ENCODE assay signal across 25 mouse cellular contexts in the genomic region with DNA sequence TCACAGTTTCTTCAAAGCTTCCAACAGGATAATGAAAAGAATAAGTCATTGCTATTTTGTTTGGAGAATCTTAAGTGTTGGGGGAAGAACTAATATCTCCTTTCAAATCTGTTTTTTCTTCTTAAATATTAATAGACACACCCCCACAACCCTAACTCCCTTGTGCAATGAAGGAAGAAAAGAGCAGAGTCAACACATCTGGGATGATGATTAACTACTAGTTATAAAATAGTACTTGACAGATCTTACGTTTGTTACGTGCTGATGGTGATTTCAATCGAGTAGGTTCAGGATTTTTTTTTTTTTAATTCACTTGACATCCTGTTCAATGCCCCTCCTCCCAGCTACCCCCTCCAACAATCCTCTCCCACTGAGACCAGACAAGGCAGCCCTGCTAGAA. TPM values are rescaled to one million over a fixed set of nuclear protein-coding genes. Genes with fewer than 3 reads are reported as not detected.
DNase-seq lines count a peak whose midpoint lies in the region; ATAC-seq and TF ChIP-seq lines count a peak whose summit lies in the region.
"Had no signal": no experiment of that assay in that cellular context is flagged by ENCODE, and none has a peak within 500 bp of the region (broad histone marks: within the 10 kb centered on the region; RNA-seq: fewer than 3 reads in every experiment).

No protein-coding gene starts in this region.

- no peak overlapping the region for H3K9ac ChIP-seq in intestine, embryonic 15.5 days
- no peak overlapping the region for H3K9ac ChIP-seq in intestine, postnatal 0 days (ENCODE audit: low read depth, low read length)
- H3K9ac ChIP-seq in liver, adult 2 months (ENCODE audit: low read depth, low read length): peak overlapping the region; percentile 54
- no peak overlapping the region for H3K9ac ChIP-seq in kidney, postnatal 0 days (ENCODE audit: low read depth, low read length)
- H3K9ac ChIP-seq: embryonic facial prominence, embryonic 15.5 days; heart, embryonic 13.5 days had no signal

- no peak for TF ChIP-seq CTCF in intestine, postnatal 0 days (IDR thresholded peaks at IDR 0.05; ENCODE audit: low read depth)
- TF ChIP-seq CTCF in liver, adult 2 months (IDR thresholded peaks at IDR 0.05; ENCODE audit: low read depth, low read length): no peak
- TF ChIP-seq CTCF in kidney, postnatal 0 days (IDR thresholded peaks at IDR 0.05; ENCODE audit: low read depth): no peak

- peaks cover 6% of the 10 kb centered on the region; the same call in 1 of the 2 replicates for H3K79me2 ChIP-seq in liver, adult 2 months (ENCODE audit: control insufficient read depth, insufficient read depth, low read length)

- ATAC-seq in intestine, embryonic 15.5 days: peak; percentile 47
- no peak for ATAC-seq in intestine, postnatal 0 days
- ATAC-seq in kidney, postnatal 0 days (replicated peaks; ENCODE audit: low FRiP score, low read depth): peak; percentile 78
- ATAC-seq: forebrain, embryonic 14.5 days had no signal

- H3K4me2 ChIP-seq in intestine, embryonic 15.5 days (replicated peaks): no peak overlapping the region
- H3K4me2 ChIP-seq in intestine, postnatal 0 days (replicated peaks; ENCODE audit: low read depth): no peak overlapping the region
- H3K4me2 ChIP-seq in kidney, postnatal 0 days (ENCODE audit: low read length): no peak overlapping the region
- H3K4me2 ChIP-seq: embryonic facial prominence, embryonic 15.5 days; heart, embryonic 13.5 days had no signal

- DNase-seq in liver, adult 2 months (ENCODE audit: extremely low read depth, low read depth, low spot score): peak; percentile 92
- DNase-seq in liver: no peak
- peak; percentile 39 to 73 for DNase-seq in kidney, adult 8-10 months
- DNase-seq in kidney, postnatal 0 days (ENCODE audit: low spot score): peak; percentile 9
- DNase-seq in layer of hippocampus, postnatal 36 days: no peak
- no peak for DNase-seq in B cell, adult 2 months
- DNase-seq: adrenal gland, postnatal 10 days; cerebellum, adult 11 months; cerebellum, adult 8-10 months; cerebellum, postnatal 14 days; embryo, embryonic 11 days; gastrocnemius, adult 2 months; gastrocnemius, postnatal 25 days; heart, postnatal 36 days had no signal

- H3K36me3 ChIP-seq in intestine, embryonic 15.5 days: no peaks in the 10 kb centered on the region
- no peaks in the 10 kb centered on the region for H3K36me3 ChIP-seq in intestine, postnatal 0 days (ENCODE audit: control insufficient read depth, insufficient read depth)
- peaks cover 4% of the 10 kb centered on the region; the same call in 1 of the 2 replicates for H3K36me3 ChIP-seq in liver, adult 2 months (ENCODE audit: control insufficient read depth, insufficient read depth, low read length)
- H3K36me3 ChIP-seq in kidney, postnatal 0 days (ENCODE audit: insufficient read depth, low read length): no peaks in the 10 kb centered on the region
- H3K36me3 ChIP-seq: embryonic facial prominence, embryonic 15.5 days; forebrain, embryonic 10.5 days; heart, embryonic 13.5 days had no signal

- H3K4me3 ChIP-seq in intestine, embryonic 15.5 days (replicated peaks): no peak overlapping the region
- no peak overlapping the region for H3K4me3 ChIP-seq in intestine, postnatal 0 days (ENCODE audit: low read depth, low read length)
- H3K4me3 ChIP-seq in liver, adult 2 months (ENCODE audit: insufficient read depth, low read depth, low read length): no peak overlapping the region
- H3K4me3 ChIP-seq in kidney, postnatal 0 days (replicated peaks; ENCODE audit: low read depth, low read length): no peak overlapping the region
- H3K4me3 ChIP-seq: embryonic facial prominence, embryonic 15.5 days; erythroblast, embryonic 14.5 days; forebrain, embryonic 10.5 days; gastrocnemius, adult 2 months; heart, embryonic 13.5 days had no signal

- H3K4me1 ChIP-seq in intestine, embryonic 15.5 days (replicated peaks): no peaks in the 10 kb centered on the region
- no peaks in the 10 kb centered on the region for H3K4me1 ChIP-seq in intestine, postnatal 0 days (replicated peaks; ENCODE audit: control insufficient read depth, insufficient read depth, low read length)
- peaks cover 16% of the 10 kb centered on the region; the same call in 1 of the 2 replicates for H3K4me1 ChIP-seq in liver, adult 2 months (ENCODE audit: control insufficient read depth, insufficient read depth, low read length)
- no peaks in the 10 kb centered on the region for H3K4me1 ChIP-seq in kidney, postnatal 0 days (replicated peaks; ENCODE audit: insufficient read depth, low read length)
- H3K4me1 ChIP-seq: embryonic facial prominence, embryonic 15.5 days had no signal

- WGBS in intestine, embryonic 15.5 days: 51% methylated on average over 3 of the region's 3 CpGs
- 28% methylated on average over 3 of the region's 3 CpGs for WGBS in intestine, postnatal 0 days
- WGBS in liver, adult 2 months: 23% methylated on average over 3 of the region's 3 CpGs
- WGBS in kidney, postnatal 0 days: 17% methylated on average over 3 of the region's 3 CpGs

- H3K27ac ChIP-seq in intestine, embryonic 15.5 days: no peak overlapping the region
- no peak overlapping the region for H3K27ac ChIP-seq in intestine, postnatal 0 days (ENCODE audit: low read depth, low read length)
- peak overlapping the region; percentile 95 for H3K27ac ChIP-seq in liver, adult 2 months (replicated peaks; ENCODE audit: insufficient read depth, low read depth, low read length)
- no peak overlapping the region for H3K27ac ChIP-seq in kidney, postnatal 0 days
- H3K27ac ChIP-seq: embryonic facial prominence, embryonic 15.5 days; forebrain, embryonic 10.5 days; gastrocnemius, adult 2 months; heart, embryonic 13.5 days had no signal

- no peak for TF ChIP-seq POLR2A in liver, adult 2 months (IDR thresholded peaks at IDR 0.05; ENCODE audit: extremely low read depth, insufficient read depth, low read length)

- no peaks in the 10 kb centered on the region for H3K27me3 ChIP-seq in intestine, embryonic 15.5 days (replicated peaks)
- H3K27me3 ChIP-seq in intestine, postnatal 0 days (replicated peaks; ENCODE audit: control insufficient read depth, insufficient read depth, low read length): no peaks in the 10 kb centered on the region
- no peaks in the 10 kb centered on the region for H3K27me3 ChIP-seq in liver, adult 2 months (ENCODE audit: control insufficient read depth, insufficient read depth, low read length)
- H3K27me3 ChIP-seq in kidney, postnatal 0 days (ENCODE audit: insufficient read depth, low read length): no peaks in the 10 kb centered on the region
- H3K27me3 ChIP-seq: embryonic facial prominence, embryonic 15.5 days; heart, embryonic 13.5 days had no signal

- no peaks in the 10 kb centered on the region for H3K9me3 ChIP-seq in intestine, embryonic 15.5 days
- no peaks in the 10 kb centered on the region for H3K9me3 ChIP-seq in intestine, postnatal 0 days (ENCODE audit: control insufficient read depth)
- no peaks in the 10 kb centered on the region for H3K9me3 ChIP-seq in kidney, postnatal 0 days (replicated peaks; ENCODE audit: low read length)
- H3K9me3 ChIP-seq: embryonic facial prominence, embryonic 15.5 days; forebrain, embryonic 10.5 days; heart, embryonic 13.5 days had no signal

RNA-seq across cellular contexts. Expression of a gene that starts 6.1 kb away (rescaled TPM):
- 0.15 and 0.28 TPM in 2 replicates for polyA plus RNA-seq in intestine, embryonic 15.5 days (2015; fragmentation: Nextera tagmentation; extraction: Ambion mirVana)
- polyA plus RNA-seq in intestine, postnatal 0 days (2015; fragmentation: Nextera tagmentation; extraction: Ambion mirVana): not detected in 2 replicates
- 19.6 and 48.2 TPM in 2 replicates for total RNA-seq in liver, adult 2 months (2014; rRNA removed)
- polyA plus RNA-seq in liver, adult 2 months (2012; rRNA removed): 5.6 and 6.9 TPM in 2 replicates
- 6.1 and 9.3 TPM in 2 replicates for polyA plus RNA-seq in kidney, postnatal 0 days (2015; fragmentation: Nextera tagmentation; extraction: Ambion mirVana)
- not detected for total RNA-seq in layer of hippocampus, postnatal 36 days (2021)
- total RNA-seq: gastrocnemius, adult 2 months; gastrocnemius, postnatal 25 days; granulocyte monocyte progenitor cell, adult 5-6 weeks had no signal
- polyA plus RNA-seq: brain, embryonic 14.5 days; C2C12; forebrain, embryonic 14.5 days had no signal

RNA-seq across cellular contexts. Expression of a gene that starts 38.6 kb away (rescaled TPM):
- 57.1 and 57.7 TPM in 2 replicates for polyA plus RNA-seq in intestine, embryonic 15.5 days (2015; fragmentation: Nextera tagmentation; extraction: Ambion mirVana)
- 17.7 and 21.1 TPM in 2 replicates for polyA plus RNA-seq in intestine, postnatal 0 days (2015; fragmentation: Nextera tagmentation; extraction: Ambion mirVana)
- total RNA-seq in liver, adult 2 months (2014; rRNA removed): 28.8 and 29.9 TPM in 2 replicates
- polyA plus RNA-seq in liver, adult 2 months (2012; rRNA removed): 5.3 and 9.4 TPM in 2 replicates
- 34.1 and 40.4 TPM in 2 replicates for polyA plus RNA-seq in kidney, postnatal 0 days (2015; fragmentation: Nextera tagmentation; extraction: Ambion mirVana)
- 10 to 100 TPM; 65.2 to 76.8 TPM for total RNA-seq in layer of hippocampus, postnatal 36 days (2021)

RNA-seq across cellular contexts. Expression of a gene that starts 56.0 kb away (rescaled TPM):
- 0.85 and 0.88 TPM in 2 replicates for polyA plus RNA-seq in intestine, embryonic 15.5 days (2015; fragmentation: Nextera tagmentation; extraction: Ambion mirVana)
- 0.26 and 0.44 TPM in 2 replicates for polyA plus RNA-seq in intestine, postnatal 0 days (2015; fragmentation: Nextera tagmentation; extraction: Ambion mirVana)
- 0.09 and 0.20 TPM in 2 replicates for total RNA-seq in liver, adult 2 months (2014; rRNA removed)
- polyA plus RNA-seq in liver, adult 2 months (2012; rRNA removed): 0.17 and 0.35 TPM in 2 replicates
- polyA plus RNA-seq in kidney, postnatal 0 days (2015; fragmentation: Nextera tagmentation; extraction: Ambion mirVana): 1.4 and 2.1 TPM in 2 replicates
- total RNA-seq in layer of hippocampus, postnatal 36 days (2021): 10 to 100 TPM; 10.4 to 11.7 TPM
- total RNA-seq: gastrocnemius, adult 2 months; gastrocnemius, postnatal 25 days; granulocyte monocyte progenitor cell, adult 5-6 weeks; MEL had no signal
- polyA plus RNA-seq: erythroblast, embryonic 14.5 days had no signal

Comparison
In these comparisons a context has a peak if more than half of its experiments do, and no peak if none do; other contexts are left out.
1. DNase-seq: peak in liver, adult 2 months (single experiment), kidney, adult 8-10 months (2 of 2) and kidney, postnatal 0 days (single experiment); none in liver (single experiment), layer of hippocampus, postnatal 36 days (0 of 2) and B cell, adult 2 months (0 of 2).